Comparison of ENCODE assay signal across 2 mouse cellular contexts in the genomic region with DNA sequence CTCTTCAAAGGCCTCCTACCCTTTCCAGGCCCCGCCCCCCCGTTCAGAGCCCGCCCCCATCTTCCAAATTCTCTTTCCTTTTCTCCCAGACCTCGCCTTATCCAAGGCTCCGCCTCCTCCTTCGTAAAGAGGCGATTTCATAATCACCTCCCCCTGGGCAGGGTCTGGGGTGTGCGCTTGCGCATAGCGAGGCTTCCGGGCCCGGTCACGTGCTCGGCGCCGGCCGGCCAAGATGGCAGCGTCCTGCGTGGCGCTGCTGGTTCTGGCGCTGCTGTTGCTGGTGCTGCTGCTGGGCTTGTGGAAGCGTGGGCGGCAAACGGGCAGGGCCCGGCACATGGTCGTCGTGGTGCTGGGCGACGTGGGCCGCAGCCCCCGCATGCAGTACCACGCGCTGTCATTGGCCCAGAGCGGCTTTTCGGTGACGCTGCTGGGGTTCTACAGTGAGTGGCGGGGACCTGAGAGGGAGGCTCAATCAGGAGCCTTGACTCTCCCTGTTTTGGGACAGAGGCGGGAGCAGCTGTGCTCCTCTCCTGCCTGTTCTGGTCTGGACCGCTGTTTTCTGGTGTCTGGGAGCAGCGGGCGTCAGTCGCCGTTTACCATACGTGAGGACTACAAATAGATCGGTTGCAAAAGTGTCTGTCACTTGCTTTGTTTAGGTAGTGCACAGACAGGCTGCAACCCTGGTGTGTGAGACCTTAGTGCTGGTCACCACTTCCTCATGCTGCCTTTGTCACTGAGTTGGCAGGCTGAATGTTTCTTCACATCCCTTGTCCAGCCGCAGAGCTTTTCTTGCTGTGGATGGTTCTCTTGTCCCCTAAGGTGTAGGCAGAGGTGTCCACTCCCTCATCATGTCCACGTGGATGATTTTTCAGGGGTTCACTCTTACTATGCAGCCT.
A peak's percentile ranks its signal among the peaks of the same experiment; 100 is the strongest.
TF ChIP-seq lines count a peak whose summit lies in the region.

A gene (plus strand): TSS at position 204 of the 896 bp plus-strand sequence.

TF ChIP-seq in C2C12, 6 proteins besides CTCF, POLR2A, EP300 and RAD21 (continued from another document):
- TF ChIP-seq FOSL1 (IDR thresholded peaks at IDR 0.05; ENCODE audit: insufficient read depth, low read length, poor library complexity, severe bottlenecking) (no peak), CEBPB (IDR thresholded peaks at IDR 0.05; ENCODE audit: low read depth) (peak; percentile 88)
TF ChIP-seq in C2C12: peak in this region for 3.

TF ChIP-seq in myocyte, 11 proteins besides CTCF, POLR2A, EP300 and RAD21 (continued from another document):
- TF ChIP-seq POLR2AphosphoS2 (IDR thresholded peaks at IDR 0.05; ENCODE audit: insufficient read length, low read depth) (peak; percentile 99), USF1 (IDR thresholded peaks at IDR 0.05; ENCODE audit: low read depth) (peak; percentile 95), MYOG (IDR thresholded peaks at IDR 0.05; ENCODE audit: control insufficient read depth in 1 of 3, insufficient read depth in 1 of 3, insufficient read length in 2 of 3, low read depth in 2 of 3) (peak in 1 of 3 experiments; percentile 23)
